Mouse (Mus musculus) c-Kit-positive CD71-positive TER-119-positive erythroid progenitor cells, embryonic 14.5 days (primary cell): ENCODE data around the gene Grm4.

Experiments
- DNase-seq: peaks from one replicate; pipeline ENCODE4 v3.0.0-alpha.2; 2013; ENCODE audit warnings: low spot score

Gene Grm4

DNA sequence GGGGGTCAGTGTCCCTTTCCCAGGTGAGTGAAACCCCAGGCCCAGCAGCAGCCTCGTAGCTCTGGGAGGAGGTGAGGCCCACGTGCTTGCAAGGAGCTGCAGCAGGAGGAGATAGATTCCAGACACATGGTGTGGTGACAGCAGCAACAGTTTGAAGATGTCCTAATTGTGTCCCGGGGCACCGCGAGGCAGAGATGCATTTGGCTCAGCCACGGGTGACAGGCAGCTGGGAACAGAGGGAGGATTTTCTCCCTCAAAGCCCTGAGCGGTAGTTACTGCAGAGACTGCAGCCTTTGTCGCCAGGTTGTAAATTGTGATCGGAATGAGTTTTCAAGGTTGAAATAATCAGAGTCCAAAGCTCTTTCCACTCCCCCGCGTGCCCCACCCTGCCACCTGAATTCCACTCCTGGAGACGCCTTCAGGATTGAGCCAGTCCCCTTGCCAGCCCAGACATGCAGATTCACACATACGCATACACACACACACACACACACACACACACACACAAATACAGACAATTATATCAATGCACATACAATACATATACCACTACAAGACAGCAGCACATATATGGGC lies 78.6 kb downstream of the Grm4 start:
- DNase-seq = no peak

- DNase-seq = no peak
These were observed 79.4 kb downstream of the Grm4 start for GRCm38 (mm10) chr17:27441778-27442177.

GRCm38 (mm10) chr17:27435799-27436198 lies 85.4 kb downstream of the Grm4 start:
- no peak for DNase-seq

GRCm38 (mm10) chr17:27435225-27435624 lies 86.0 kb downstream of the Grm4 start:
- no peak for DNase-seq

DNA sequence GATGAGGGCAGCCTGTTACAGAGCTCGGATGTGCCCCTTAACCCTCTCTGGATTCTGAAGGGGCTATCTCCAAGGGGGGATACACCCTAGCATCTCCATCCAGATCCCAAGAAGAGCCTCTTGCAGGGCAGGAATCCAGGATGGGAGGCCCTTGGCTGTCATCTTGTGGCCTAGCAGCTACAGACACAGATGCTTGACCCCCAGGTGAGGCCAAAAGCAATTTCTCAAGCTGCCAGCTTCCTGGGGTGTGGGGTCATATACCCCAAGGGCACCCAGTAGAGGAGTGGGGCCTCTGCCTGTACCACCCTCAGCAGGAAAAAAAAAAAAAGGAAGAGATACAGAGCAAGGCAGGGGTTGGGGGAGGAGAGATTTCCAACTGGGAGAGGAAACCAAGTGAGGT lies 87.1 kb downstream of the Grm4 start:
- DNase-seq = no peak

- no peak for DNase-seq
These were observed 88.0 kb downstream of the Grm4 start for GRCm38 (mm10) chr17:27433179-27433680.

GRCm38 (mm10) chr17:27432145-27432650 lies 89.0 kb downstream of the Grm4 start:
- DNase-seq = no peak

GRCm38 (mm10) chr17:27431049-27431839 lies 90.0 kb downstream of the Grm4 start:
- DNase-seq = no peak

DNA sequence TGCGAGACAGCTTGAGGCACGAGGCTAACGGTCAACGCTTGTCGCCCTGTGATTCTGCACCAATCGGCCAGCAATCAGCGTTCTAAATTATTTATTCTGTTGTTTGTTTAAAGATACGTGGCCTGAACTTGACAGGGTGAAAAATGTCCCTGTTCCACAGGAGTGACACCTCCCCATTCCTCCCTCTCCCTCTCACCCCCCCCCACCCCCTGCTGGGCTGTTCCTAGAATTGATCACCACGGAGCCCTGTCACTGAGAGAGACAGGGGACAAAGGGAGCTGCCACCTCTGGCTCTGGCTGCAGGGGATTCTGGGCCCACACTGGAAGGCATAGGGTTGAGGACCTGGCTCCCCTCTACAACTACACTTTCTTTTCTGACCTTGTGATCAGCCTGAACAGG lies 91.4 kb downstream of the Grm4 start:
- no peak for DNase-seq

DNA sequence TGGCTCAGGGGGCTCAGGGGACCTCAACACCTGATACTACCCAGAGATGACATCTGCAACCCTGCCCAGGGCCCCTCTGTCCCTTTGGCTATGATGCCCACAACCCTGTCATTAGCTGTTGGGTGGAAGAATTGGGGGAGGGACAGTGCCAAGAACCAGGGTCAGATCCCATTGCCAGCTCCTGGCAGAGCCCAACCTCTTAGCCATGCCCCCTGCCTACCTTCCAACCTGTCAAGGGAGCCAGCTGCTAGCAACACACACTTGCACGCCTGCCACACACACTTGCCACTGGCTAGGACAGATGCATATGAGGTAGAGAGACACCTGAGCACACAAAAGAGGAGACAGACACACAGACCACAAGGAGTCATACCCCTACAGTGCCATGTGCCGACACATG lies 96.2 kb downstream of the Grm4 start:
- no peak for DNase-seq

DNA sequence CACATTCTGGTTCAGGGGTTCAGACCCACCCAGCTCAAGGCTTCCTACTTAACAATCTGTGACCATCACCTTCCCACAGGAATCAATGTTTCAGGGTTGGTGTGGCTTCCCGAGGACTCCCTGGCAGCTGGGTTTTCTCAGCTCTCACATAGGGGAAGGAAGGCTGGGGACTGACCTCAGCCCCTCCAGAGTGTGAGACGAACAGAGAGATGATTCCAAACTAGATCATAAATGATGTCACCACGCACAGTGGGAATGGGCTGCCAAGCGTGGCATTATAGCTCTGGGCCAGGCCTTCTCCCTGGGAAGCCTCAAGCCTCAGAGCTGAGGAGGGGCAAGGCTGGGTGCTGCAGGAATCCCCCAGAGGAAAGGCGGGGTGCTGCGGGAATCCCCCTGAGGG lies 96.8 kb downstream of the Grm4 start:
- no peak for DNase-seq

GRCm38 (mm10) chr17:27422726-27423381 lies 98.3 kb downstream of the Grm4 start:
- DNase-seq = no peak

DNA sequence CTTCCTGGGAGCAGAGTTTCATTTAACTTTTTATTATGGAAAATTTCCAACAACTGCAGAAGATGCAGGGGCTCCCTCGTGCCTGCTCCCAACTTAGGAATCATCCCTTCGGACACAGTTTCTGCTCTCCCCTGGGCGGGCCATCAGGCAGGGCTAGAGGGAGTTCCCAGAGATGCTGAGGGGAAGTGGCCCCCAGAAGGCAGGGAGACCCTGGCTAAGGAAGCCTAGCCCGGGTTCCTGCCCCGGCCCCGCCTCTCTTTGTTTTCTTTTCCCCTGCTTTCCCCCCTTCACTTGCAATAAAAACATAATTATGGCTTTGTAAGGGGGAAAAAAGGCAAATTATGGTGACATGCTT lies 98.9 kb downstream of the Grm4 start:
- no peak for DNase-seq

- DNase-seq = no peak
These were observed 99.4 kb downstream of the Grm4 start for GRCm38 (mm10) chr17:27421837-27422236.

GRCm38 (mm10) chr17:27409006-27409405 lies 112.2 kb downstream of the Grm4 start:
- no peak for DNase-seq

DNA sequence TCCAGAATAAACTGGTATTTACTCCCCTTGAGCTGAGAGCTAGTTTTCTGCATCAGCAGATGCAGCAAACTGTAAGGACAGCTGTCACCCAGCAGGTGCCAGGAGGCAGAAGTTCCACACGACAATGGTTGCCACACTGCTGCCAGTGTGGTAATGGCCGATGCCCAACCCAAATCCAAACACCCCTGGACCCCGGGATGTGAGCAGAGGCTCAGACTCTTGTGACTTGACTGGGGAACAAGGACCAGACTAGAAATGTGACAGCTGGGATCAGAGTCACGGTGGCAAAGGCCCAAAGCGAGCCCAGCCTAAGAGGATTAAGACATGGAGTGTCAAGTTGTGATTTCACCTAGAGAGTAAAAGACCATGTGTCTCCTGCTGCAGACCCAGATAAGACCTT lies 112.7 kb downstream of the Grm4 start:
- no peak for DNase-seq

DNA sequence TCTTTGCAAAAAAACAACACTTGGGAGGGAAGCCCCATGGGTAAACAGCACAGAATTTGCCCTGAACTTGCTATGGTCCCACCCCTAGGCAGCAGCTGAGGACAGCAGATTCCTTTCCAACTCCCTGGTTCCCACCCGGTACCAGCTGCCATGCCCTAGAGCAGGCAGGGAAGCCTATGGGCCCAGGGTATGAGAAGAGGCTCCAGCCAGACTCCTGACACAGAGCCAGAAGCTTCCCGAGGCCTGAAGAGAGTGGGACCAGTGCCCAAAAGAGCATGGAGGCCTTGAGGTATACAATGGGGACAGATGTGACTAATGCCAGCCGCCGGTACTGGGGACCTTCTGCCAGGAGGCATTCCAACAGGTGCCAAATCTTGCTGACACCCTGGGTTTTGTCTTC lies 114.2 kb downstream of the Grm4 start:
- DNase-seq = no peak

GRCm38 (mm10) chr17:27405376-27406024 lies 115.7 kb downstream of the Grm4 start:
- DNase-seq = no peak

- no peak for DNase-seq
These were observed 120.0 kb downstream of the Grm4 start for GRCm38 (mm10) chr17:27401200-27401599.

DNA sequence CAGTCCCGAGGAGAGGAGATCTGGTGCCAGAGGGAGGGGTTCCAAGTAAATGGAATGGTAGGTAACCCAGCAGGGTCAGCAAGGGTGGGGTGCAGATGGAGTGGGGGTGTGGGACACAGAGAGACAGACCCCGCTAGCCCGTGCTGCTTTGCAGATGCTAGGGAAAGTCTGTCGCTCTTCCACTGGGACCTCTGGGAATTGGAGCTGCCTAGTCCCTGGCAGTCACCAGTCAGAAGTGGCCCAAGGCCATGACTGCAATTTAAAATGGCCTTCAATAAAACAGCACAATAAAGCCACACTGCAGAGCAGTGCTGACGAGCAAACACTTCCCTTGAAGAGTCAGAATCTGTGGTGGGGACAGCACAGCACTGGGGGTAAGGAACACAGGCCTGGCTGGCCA lies 127.3 kb downstream of the Grm4 start:
- no peak for DNase-seq

DNA sequence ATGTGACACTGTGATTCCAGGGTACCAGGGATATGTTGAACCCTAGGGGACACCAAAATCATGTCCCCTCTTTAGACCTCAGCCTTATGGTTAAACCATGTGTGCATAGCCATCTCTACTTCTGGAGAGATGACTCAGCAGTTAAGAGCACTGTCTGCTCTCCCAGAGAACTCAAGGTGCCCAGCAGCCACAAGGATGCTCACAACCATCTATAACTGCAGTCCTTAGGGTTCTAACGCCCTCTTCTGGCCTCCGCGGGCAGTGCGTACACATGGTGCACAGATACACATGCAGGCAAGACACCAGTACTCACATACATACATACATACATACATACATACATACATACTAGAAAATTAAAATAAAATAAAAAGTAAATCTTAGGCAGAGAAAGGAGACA lies 127.8 kb downstream of the Grm4 start:
- no peak for DNase-seq

- no peak for DNase-seq
These were observed 128.3 kb downstream of the Grm4 start for GRCm38 (mm10) chr17:27392918-27393317.

DNA sequence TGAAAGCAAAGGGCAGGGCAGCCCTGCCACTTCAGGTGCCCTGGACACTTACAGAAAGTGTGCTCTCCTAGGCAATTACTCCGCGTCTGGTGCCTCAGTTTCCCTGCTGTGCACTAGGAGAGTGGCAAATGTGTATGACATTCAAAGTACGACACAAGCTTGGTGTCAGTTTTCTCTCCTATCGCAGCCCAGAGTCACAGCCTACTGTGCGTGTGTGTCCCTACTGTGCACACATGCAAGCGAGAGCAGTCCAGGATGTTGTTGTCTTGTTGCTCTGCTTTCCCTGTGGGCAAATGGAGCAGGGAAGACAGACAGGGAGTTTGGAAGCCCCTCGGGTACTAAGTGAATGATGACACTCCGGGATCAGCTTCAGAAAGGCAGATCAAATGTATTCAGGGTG lies 131.2 kb downstream of the Grm4 start:
- DNase-seq = no peak
